Mouse (Mus musculus): ENCODE data around the gene Ccdc107.

DNA sequence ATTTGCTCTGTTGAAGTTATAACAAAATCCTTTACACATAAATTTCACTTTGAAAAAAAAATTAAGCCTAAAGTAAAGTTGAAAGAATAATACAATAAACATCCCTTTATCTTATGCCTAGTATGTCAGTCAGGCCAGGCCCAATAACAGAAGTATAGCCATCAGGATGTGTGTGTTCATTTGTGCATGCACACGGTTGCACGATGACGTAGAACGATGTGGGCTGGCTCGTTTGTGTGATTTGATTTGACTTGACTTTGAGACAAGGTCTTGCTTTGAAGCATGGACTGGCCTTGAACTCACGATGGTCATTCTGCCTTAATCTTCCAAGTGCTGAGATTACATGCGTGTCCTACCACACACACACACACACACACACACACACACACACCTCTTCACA, 25.8 kb upstream of the Ccdc107 start:
- TF ChIP-seq CTCF (IDR thresholded peaks at IDR 0.05; ENCODE audit: borderline replicate concordance, insufficient read depth, low read depth, low read length) = no peak
- no peak for TF ChIP-seq POLR2A (IDR thresholded peaks at IDR 0.05; ENCODE audit: borderline replicate concordance, insufficient read depth, low read length)
